Mouse (Mus musculus) lung, embryonic 16.5 days (tissue): ENCODE results near the gene Wdr54. TPM values are rescaled to one million over a fixed set of nuclear protein-coding genes. Genes with fewer than 3 reads are reported as not detected.

Experiments
- ATAC-seq: fragments of 200-750 bp; cut with Nextera tagmentation; 2 replicates; pipeline ENCODE4 v1.8.0; 2017; ENCODE audit warnings: low read depth, mild to moderate bottlenecking, moderate library complexity
- H3K27ac ChIP-seq: fragments of 300-500 bp; sonication (generic); 2 replicates; pipeline ENCODE4 v1.5.1; 2014; ENCODE audit warnings: mild to moderate bottlenecking, control low read depth, low read length
- H3K27me3 ChIP-seq: fragments of 300-500 bp; sonication (generic); 2 replicates; pipeline ENCODE4 v1.6.1; 2014; ENCODE audit warnings: low read depth, low read length, mixed read lengths; ENCODE audit not compliant: control insufficient read depth, insufficient read depth
- H3K36me3 ChIP-seq: fragments of 300-500 bp; sonication (generic); 2 replicates; pipeline ENCODE4 v1.6.1; 2014; ENCODE audit warnings: low read length; ENCODE audit not compliant: control insufficient read depth, insufficient read depth
- H3K4me1 ChIP-seq: fragments of 300-500 bp; sonication (generic); replicated peaks from 2 replicates; pipeline ENCODE4 v1.6.1; 2014; ENCODE audit warnings: low read length, mixed read lengths; ENCODE audit not compliant: control insufficient read depth, insufficient read depth
- H3K4me2 ChIP-seq: fragments of 300-500 bp; sonication (generic); 2 replicates; pipeline ENCODE4 v1.6.1; 2014; ENCODE audit warnings: low read depth, low read length, control low read depth
- H3K4me3 ChIP-seq: fragments of 300-500 bp; sonication (generic); 2 replicates; pipeline ENCODE4 v1.5.1; 2014; ENCODE audit warnings: mild to moderate bottlenecking, low read length, control low read depth
- H3K9ac ChIP-seq: fragments of 300-500 bp; sonication (generic); 2 replicates; pipeline ENCODE4 v1.6.1; 2014; ENCODE audit warnings: low read length, control low read depth
- H3K9me3 ChIP-seq: fragments of 300-500 bp; sonication (generic); 2 replicates; pipeline ENCODE4 v1.6.1; 2016; ENCODE audit warnings: low read length; ENCODE audit not compliant: control insufficient read depth
- WGBS: fragments of 180-500 bp; shearing (Covaris S2); extraction: QIAGEN DNeasy Blood & Tissue Kit; methylation state at CpG from one replicate; pipeline ENCODE4 v1.1.7; 2014; 5-methylcytosine and 5-hydroxymethylcytosine counted together
- polyA plus RNA-seq: library from polyadenylated mRNA; unstranded; fragments of >200 nt; fragmentation: Nextera tagmentation; extraction: Ambion mirVana; gene quantifications from 2 replicates; pipeline ENCODE4 v1.2.1, GENCODE M21; 2015

Gene Wdr54
- polyA plus RNA-seq, 1 experiment from 2014 or later = 7.2 TPM

DNA sequence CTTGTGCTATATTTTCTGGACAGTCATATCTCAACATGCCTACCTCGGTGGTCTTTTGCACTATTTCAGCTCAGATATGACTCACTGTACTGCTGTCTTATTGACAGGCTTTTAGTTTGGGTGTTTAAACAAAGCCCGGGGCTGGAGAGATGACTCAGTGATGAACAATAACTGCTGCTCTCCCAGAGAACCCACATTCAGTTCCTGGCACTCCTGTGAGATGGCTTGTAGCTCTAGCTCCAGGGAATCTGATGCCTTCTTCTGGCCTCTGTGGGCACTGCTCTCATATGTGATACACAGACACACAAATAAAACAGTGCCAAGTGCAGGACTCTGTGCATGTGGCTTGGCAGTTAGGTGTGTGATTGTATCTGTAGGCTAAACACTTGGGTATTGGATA is 11.0 kb downstream of the Wdr54 start:
- H3K27me3 ChIP-seq = no peaks in the 10 kb centered on the region
- H3K4me1 ChIP-seq = peaks cover 9% of the 10 kb centered on the region
- ATAC-seq = no peak
- H3K4me3 ChIP-seq = no peak overlapping the region
- H3K27ac ChIP-seq = no peak overlapping the region
- H3K9ac ChIP-seq = no peak overlapping the region
- no peaks in the 10 kb centered on the region for H3K9me3 ChIP-seq
- H3K36me3 ChIP-seq = peaks cover 14% of the 10 kb centered on the region
- 64% methylated on average over 2 of the region's 2 CpGs for whole genome bisulfite sequencing
- no peak overlapping the region for H3K4me2 ChIP-seq

DNA sequence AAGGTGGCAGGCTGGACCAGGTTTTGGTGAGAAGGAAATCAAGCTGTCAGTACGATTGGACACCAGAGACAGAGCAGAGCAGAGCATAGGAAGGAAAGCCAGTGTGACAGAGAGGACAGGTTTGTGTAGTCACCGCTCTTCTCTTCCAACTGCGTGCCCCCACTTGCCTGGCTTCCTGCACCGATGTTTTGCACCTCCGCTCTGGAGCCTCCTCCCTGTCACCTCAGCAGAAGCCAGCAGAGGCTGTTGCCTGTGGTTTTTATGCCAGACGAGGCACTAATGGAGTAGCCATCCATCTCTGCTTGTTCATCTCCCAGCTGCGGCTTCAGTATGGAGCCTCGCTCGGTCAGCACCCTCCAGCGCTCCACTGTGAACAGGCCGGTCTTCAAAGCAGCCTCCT is 13.3 kb downstream of the Wdr54 start:
- no peak for ATAC-seq
- no peaks in the 10 kb centered on the region for H3K27me3 ChIP-seq
- no peaks in the 10 kb centered on the region for H3K9me3 ChIP-seq
- H3K4me1 ChIP-seq = peaks cover 22% of the 10 kb centered on the region
- H3K27ac ChIP-seq = no peak overlapping the region
- no peak overlapping the region for H3K4me2 ChIP-seq
- H3K9ac ChIP-seq = no peak overlapping the region
- H3K4me3 ChIP-seq = no peak overlapping the region
- H3K36me3 ChIP-seq = peaks cover 8% of the 10 kb centered on the region
- 61% methylated on average over 11 of the region's 11 CpGs for WGBS

DNA sequence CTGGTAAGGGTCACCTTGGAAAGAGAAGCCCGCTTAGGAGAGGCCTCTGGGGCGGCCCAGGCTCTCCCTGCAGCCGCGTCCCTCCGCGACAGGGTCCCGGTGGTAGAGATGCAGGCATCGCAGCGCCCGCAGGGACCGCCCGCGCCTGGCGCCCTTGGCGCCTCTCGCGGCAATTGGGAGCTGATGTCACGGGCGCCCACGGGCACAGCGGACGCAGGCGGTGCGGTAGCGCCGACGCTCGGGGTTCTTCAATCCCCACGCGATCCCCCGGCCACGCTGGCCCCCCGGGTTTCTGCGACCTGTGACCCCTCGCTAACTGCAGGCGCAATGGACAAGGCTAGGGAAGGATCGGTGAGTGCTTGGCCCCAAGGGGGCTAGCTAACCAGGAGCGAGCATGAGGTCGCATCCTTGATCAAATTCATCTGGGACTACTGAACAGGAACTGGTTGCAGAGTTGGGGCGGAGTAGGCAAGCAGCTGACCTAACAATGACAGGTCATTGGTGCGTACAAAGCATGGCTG is 13.9 kb downstream of the Wdr54 start:
- no peaks in the 10 kb centered on the region for H3K27me3 ChIP-seq
- H3K9ac ChIP-seq = peak overlapping the region; percentile 64
- ATAC-seq = no peak
- peak overlapping the region; percentile 23 for H3K4me3 ChIP-seq
- H3K4me2 ChIP-seq = peak overlapping the region; percentile 51
- peaks cover 6% of the 10 kb centered on the region for H3K36me3 ChIP-seq
- peaks cover 25% of the 10 kb centered on the region for H3K4me1 ChIP-seq
- no peak overlapping the region for H3K27ac ChIP-seq
- H3K9me3 ChIP-seq = no peaks in the 10 kb centered on the region
- 12% methylated on average over 41 of the region's 41 CpGs for WGBS

DNA sequence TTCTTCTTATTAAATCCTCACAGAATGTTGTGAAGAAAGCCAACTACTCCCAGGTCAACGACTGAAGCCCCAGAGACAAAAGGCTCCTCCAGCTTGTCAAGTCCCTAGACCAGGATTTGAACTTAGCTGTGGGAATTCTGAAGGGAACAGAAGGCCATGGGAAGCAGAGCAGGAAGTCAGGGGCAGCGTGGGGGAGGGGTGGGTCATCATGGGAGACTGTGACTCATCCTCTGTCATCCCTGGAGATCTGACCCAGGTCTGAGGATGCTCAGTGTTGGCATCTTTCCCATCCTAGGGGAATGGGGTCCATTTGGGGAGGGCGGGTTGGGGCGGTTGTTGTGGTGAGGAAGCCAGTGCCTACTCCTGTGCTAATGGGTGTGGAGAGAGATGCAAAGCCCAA is 14.6 kb downstream of the Wdr54 start:
- Histone ChIP-seq H3K9ac (peak overlapping the region; percentile 64), H3K4me2 (peak overlapping the region; percentile 51), H3K27ac (no peak overlapping the region; the same call in 1 of the 2 replicates), H3K36me3 (peaks cover 3% of the 10 kb centered on the region), H3K9me3 (no peaks in the 10 kb centered on the region), H3K4me3 (no peak overlapping the region; the same call in 1 of the 2 replicates), H3K27me3 (no peaks in the 10 kb centered on the region), H3K4me1 (peaks cover 25% of the 10 kb centered on the region)
- WGBS = 41% methylated on average over 4 of the region's 4 CpGs
- ATAC-seq = no peak

DNA sequence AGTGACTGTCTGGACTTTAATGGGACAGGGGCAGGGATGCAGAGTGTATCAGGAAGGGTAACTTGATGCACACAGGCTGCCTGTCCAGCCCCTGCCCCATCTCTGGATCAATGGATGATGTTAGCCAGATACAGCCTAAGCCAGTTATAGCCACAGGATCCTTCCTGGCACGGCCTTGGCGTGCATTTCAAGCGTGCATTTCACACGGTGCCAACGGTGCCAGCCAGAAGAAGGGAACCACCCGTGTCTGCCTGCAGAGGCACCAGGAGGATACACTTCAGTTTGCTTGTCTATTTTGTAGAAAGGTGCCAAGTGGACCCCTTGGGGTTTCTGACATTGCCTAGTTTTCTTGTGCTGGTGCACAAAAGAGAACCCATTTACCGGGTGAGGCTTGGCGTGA is 16.2 kb downstream of the Wdr54 start:
- Histone ChIP-seq H3K27ac (no peak overlapping the region), H3K36me3 (no peaks in the 10 kb centered on the region; the same call in 1 of the 2 replicates), H3K9me3 (no peaks in the 10 kb centered on the region), H3K4me3 (no peak overlapping the region), H3K4me1 (peaks cover 36% of the 10 kb centered on the region), H3K27me3 (no peaks in the 10 kb centered on the region), H3K9ac (no peak overlapping the region), H3K4me2 (no peak overlapping the region)
- 89% methylated on average over 8 of the region's 8 CpGs for WGBS
- ATAC-seq = no peak

DNA sequence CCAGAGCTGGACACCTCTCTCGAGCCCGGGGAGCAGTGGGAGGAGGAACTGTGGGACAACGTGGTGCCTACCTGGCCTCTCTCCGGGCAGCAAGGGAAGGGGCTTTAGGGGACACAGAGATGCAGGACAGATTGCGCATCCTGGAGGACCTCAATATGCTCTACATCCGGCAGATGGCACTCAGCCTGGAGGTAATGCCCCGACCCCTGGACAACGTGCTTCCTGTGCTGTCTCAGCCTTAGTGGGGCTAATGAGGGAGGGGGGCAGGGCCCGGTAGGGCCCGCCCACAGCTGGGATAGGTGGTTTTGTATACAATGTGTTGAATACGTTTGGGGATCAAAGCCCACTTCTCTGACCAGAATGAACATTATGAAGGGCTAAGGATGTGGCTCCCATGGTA is 18.1 kb downstream of the Wdr54 start:
- Histone ChIP-seq H3K27me3 (no peaks in the 10 kb centered on the region), H3K4me3 (peak overlapping the region; percentile 63), H3K27ac (peak overlapping the region; percentile 100), H3K4me2 (peak overlapping the region; percentile 85), H3K9me3 (no peaks in the 10 kb centered on the region), H3K36me3 (no peaks in the 10 kb centered on the region; the same call in 1 of the 2 replicates), H3K4me1 (peaks cover 39% of the 10 kb centered on the region), H3K9ac (peak overlapping the region; percentile 89)
- peak; percentile 19; the same call in 1 of the 2 replicates for ATAC-seq
- under 1% methylated on average over 11 of the region's 11 CpGs for WGBS

DNA sequence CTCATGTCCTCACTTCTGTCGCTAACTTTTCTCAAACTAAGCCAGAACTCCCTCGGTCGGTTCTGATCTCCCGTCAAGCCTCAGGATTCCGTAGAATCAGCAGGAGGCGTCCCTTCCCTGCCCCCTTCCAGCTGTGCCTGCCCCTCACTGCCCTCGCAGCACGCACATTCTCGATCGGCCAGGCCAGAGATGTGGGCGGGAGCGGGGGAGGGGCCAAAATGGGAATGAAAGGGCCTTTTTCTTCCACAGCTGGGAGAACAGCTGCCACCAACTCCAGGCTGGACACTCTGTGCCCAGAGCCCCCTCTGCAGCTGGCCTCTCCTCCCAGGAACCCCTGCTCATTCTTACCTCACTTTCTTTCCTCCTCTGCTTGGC is 18.6 kb downstream of the Wdr54 start:
- peak overlapping the region; percentile 100 for H3K27ac ChIP-seq
- no peaks in the 10 kb centered on the region for H3K9me3 ChIP-seq
- peak; percentile 89 for ATAC-seq
- H3K27me3 ChIP-seq = no peaks in the 10 kb centered on the region
- no peaks in the 10 kb centered on the region; the same call in 1 of the 2 replicates for H3K36me3 ChIP-seq
- peak overlapping the region; percentile 85 for H3K4me2 ChIP-seq
- H3K9ac ChIP-seq = peak overlapping the region; percentile 89
- H3K4me1 ChIP-seq = peaks cover 39% of the 10 kb centered on the region
- peak overlapping the region; percentile 63 for H3K4me3 ChIP-seq
- WGBS = under 1% methylated on average over 12 of the region's 12 CpGs

DNA sequence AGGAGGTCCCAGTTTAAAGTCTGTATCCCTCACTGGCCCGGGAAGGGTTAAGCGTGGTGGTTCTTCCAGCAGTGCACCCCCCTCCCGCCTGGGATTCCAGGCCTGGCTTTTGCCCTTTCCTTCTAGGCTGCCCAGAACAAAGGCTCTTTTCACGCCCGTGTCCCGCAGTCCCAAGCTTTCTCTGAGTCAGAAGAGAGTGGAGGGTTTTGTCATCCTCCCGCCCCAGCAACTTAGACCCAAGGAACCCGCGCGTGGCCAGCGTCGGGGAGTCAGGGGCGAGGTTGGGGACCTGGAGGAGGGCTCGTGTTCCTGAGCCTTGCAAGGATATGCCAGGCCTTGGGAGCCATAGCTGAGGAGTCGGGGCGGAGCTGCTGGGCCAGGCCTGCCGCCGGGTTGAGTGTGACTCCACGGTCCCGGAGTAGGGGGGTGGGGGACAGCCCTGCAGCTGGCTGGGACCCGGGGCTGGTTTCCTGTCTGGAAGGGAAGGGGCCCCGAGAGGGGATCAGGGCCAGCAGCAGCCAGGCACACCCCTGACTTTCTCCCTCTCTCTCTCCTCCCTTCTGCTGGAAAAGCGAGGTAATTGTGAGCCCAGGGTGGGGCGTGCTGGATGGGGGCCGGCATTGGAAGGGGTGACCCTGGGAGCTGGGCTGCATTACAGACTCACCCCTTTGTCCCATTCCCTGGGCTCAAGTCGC is 19.2 kb downstream of the Wdr54 start:
- H3K27me3 ChIP-seq = no peaks in the 10 kb centered on the region
- H3K4me2 ChIP-seq = peak overlapping the region; percentile 85
- H3K9me3 ChIP-seq = no peaks in the 10 kb centered on the region
- peak overlapping the region; percentile 63 for H3K4me3 ChIP-seq
- peak overlapping the region; percentile 89 for H3K9ac ChIP-seq
- peak overlapping the region; percentile 100 for H3K27ac ChIP-seq
- H3K4me1 ChIP-seq = peaks cover 33% of the 10 kb centered on the region
- under 1% methylated on average over 26 of the region's 26 CpGs for WGBS
- H3K36me3 ChIP-seq = no peaks in the 10 kb centered on the region; the same call in 1 of the 2 replicates
- ATAC-seq = peak; percentile 88

DNA sequence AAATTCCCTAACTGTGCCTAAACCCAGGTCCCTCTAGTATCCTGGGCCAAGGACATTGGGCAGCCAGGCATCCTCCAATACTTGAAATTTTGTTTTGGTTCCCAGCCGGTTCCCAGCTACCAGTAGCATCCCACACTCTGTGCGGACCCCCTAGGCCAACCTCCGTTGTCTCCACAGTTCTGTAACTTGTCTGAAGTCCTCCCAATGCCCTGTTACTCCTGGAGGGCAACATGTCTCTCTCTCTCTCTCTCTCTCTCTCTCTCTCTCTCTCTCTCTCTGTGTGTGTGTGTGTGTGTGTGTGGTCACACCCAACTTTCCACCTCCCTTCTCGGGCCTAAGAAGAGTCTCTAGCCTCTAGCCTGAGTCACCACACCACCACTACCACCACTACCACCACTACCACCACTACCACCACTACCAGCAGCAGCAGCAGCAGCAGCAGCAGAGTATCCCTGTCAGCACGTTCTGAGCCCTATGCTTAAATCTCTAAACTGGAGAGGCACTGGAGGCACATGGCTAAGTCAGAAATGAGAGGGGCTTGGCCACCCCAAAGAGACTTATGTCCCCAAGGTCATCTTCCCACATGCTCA is 19.8 kb downstream of the Wdr54 start:
- H3K4me1 ChIP-seq = peaks cover 30% of the 10 kb centered on the region
- H3K27me3 ChIP-seq = no peaks in the 10 kb centered on the region
- peak overlapping the region; percentile 89 for H3K9ac ChIP-seq
- H3K4me2 ChIP-seq = peak overlapping the region; percentile 85
- peak overlapping the region; percentile 63 for H3K4me3 ChIP-seq
- H3K27ac ChIP-seq = peak overlapping the region; percentile 100
- 13% methylated on average over 5 of the region's 5 CpGs for WGBS
- H3K36me3 ChIP-seq = no peaks in the 10 kb centered on the region; the same call in 1 of the 2 replicates
- no peaks in the 10 kb centered on the region for H3K9me3 ChIP-seq
- no peak for ATAC-seq
